In the genomic region with DNA sequence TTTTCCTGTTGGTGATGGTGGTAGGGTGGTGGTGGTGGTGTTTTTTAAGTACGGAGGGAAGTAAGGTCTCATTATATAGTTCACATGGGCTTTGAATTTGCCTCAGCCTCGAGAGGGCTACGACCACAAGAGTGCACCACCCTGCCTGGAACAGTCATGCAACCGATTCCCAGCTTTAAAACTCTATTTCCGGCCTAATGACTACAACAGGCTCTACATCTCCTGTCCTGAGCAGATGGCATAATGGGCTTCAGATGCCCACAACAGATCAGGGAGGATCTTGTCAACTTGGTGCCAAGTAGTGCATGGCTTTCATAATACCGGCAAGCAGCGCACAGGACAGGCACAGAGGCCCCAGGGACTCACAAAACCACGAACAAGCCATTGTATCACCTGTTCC, we compare ENCODE assay signal across 9 mouse cellular contexts. TPM values are rescaled to one million over a fixed set of nuclear protein-coding genes. Genes with fewer than 3 reads are reported as not detected.
A peak's percentile ranks its signal among the peaks of the same experiment; 100 is the strongest.
DNase-seq lines count a peak whose midpoint lies in the region; ATAC-seq and TF ChIP-seq lines count a peak whose summit lies in the region.
"Had no signal": no experiment of that assay in that cellular context is flagged by ENCODE, and none has a peak within 500 bp of the region (broad histone marks: within the 10 kb centered on the region; RNA-seq: fewer than 3 reads in every experiment).

No protein-coding gene starts in this region.

- H3K9me3 ChIP-seq in hindbrain, embryonic 15.5 days: no peaks in the 10 kb centered on the region
- no peaks in the 10 kb centered on the region for H3K9me3 ChIP-seq in hindbrain, embryonic 13.5 days
- H3K9me3 ChIP-seq in neural tube, embryonic 14.5 days (ENCODE audit: control insufficient read depth, low read length): no peaks in the 10 kb centered on the region
- H3K9me3 ChIP-seq: embryonic facial prominence, embryonic 12.5 days had no signal

- DNase-seq in cerebellum, adult 2 months: peak; percentile 27 to 54
- DNase-seq in cerebellum, adult 9-10 months: no peak
- no peak for DNase-seq in neural tube, embryonic 10.5 days (ENCODE audit: extremely low spot score, low spot score)
- no peak for DNase-seq in ovary, postnatal 10 days (ENCODE audit: low spot score)
- DNase-seq in adrenal gland, postnatal 10 days: no peak

- H3K4me1 ChIP-seq in cerebellum, adult 2 months (ENCODE audit: control insufficient read depth, insufficient read depth, low read length): peaks cover 16% of the 10 kb centered on the region
- H3K4me1 ChIP-seq in hindbrain, embryonic 15.5 days (replicated peaks): peaks cover 14% of the 10 kb centered on the region
- peaks cover 17% of the 10 kb centered on the region for H3K4me1 ChIP-seq in hindbrain, embryonic 13.5 days (replicated peaks)
- no peaks in the 10 kb centered on the region; the same call in 1 of the 2 replicates for H3K4me1 ChIP-seq in neural tube, embryonic 14.5 days (ENCODE audit: control insufficient read depth, insufficient read depth, low read length)

- peak overlapping the region; percentile 48 for H3K4me2 ChIP-seq in hindbrain, embryonic 15.5 days
- no peak overlapping the region for H3K4me2 ChIP-seq in hindbrain, embryonic 13.5 days
- no peak overlapping the region for H3K4me2 ChIP-seq in neural tube, embryonic 14.5 days (ENCODE audit: low read depth, low read length)

- H3K27ac ChIP-seq in cerebellum, adult 2 months (ENCODE audit: insufficient read depth, low read length): no peak overlapping the region
- H3K27ac ChIP-seq in hindbrain, embryonic 15.5 days (replicated peaks): no peak overlapping the region
- no peak overlapping the region for H3K27ac ChIP-seq in hindbrain, embryonic 13.5 days
- H3K27ac ChIP-seq in neural tube, embryonic 14.5 days (ENCODE audit: low read depth, low read length): no peak overlapping the region
- H3K27ac ChIP-seq: embryonic facial prominence, embryonic 12.5 days had no signal

- H3K4me3 ChIP-seq in cerebellum, adult 2 months (replicated peaks; ENCODE audit: insufficient read depth, low read depth, low read length): no peak overlapping the region
- no peak overlapping the region for H3K4me3 ChIP-seq in hindbrain, embryonic 15.5 days
- H3K4me3 ChIP-seq in hindbrain, embryonic 13.5 days: no peak overlapping the region
- H3K4me3 ChIP-seq in neural tube, embryonic 14.5 days (ENCODE audit: low read depth, low read length): no peak overlapping the region
- H3K4me3 ChIP-seq: embryonic facial prominence, embryonic 12.5 days had no signal

- no peak for ATAC-seq in hindbrain, embryonic 15.5 days (ENCODE audit: low FRiP score, low read depth)
- no peak for ATAC-seq in hindbrain, embryonic 13.5 days (ENCODE audit: low FRiP score)
- ATAC-seq in neural tube, embryonic 14.5 days (ENCODE audit: low read depth): peak; percentile 3; the same call in 1 of the 2 replicates

- TF ChIP-seq POLR2A in cerebellum, adult 2 months (IDR thresholded peaks at IDR 0.05; ENCODE audit: borderline replicate concordance, insufficient read depth, low read length): no peak

- 10% methylated on average over 8 of the region's 8 CpGs for WGBS in cerebellum, adult 2 months
- WGBS in hindbrain, embryonic 15.5 days: 51% methylated on average over 8 of the region's 8 CpGs
- WGBS in hindbrain, embryonic 13.5 days: 59% methylated on average over 8 of the region's 8 CpGs
- 50% methylated on average over 8 of the region's 8 CpGs for WGBS in neural tube, embryonic 14.5 days

- no peaks in the 10 kb centered on the region for H3K27me3 ChIP-seq in cerebellum, adult 2 months (ENCODE audit: control insufficient read depth, insufficient read depth, low read length)
- no peaks in the 10 kb centered on the region for H3K27me3 ChIP-seq in hindbrain, embryonic 15.5 days
- H3K27me3 ChIP-seq in hindbrain, embryonic 13.5 days: peaks cover 9% of the 10 kb centered on the region
- no peaks in the 10 kb centered on the region for H3K27me3 ChIP-seq in neural tube, embryonic 14.5 days (ENCODE audit: control insufficient read depth, insufficient read depth, low read length)
- H3K27me3 ChIP-seq: embryonic facial prominence, embryonic 12.5 days had no signal

- no peak overlapping the region for H3K9ac ChIP-seq in hindbrain, embryonic 15.5 days
- H3K9ac ChIP-seq in hindbrain, embryonic 13.5 days: no peak overlapping the region
- no peak overlapping the region for H3K9ac ChIP-seq in neural tube, embryonic 14.5 days (replicated peaks; ENCODE audit: low read depth, low read length)
- H3K9ac ChIP-seq: embryonic facial prominence, embryonic 12.5 days had no signal

- no peaks in the 10 kb centered on the region for H3K36me3 ChIP-seq in hindbrain, embryonic 15.5 days
- H3K36me3 ChIP-seq in hindbrain, embryonic 13.5 days: no peaks in the 10 kb centered on the region
- no peaks in the 10 kb centered on the region for H3K36me3 ChIP-seq in neural tube, embryonic 14.5 days (ENCODE audit: control insufficient read depth, insufficient read depth, low read length)
- H3K36me3 ChIP-seq: embryonic facial prominence, embryonic 12.5 days had no signal

- no peak for TF ChIP-seq CTCF in cerebellum, adult 2 months (IDR thresholded peaks at IDR 0.05; ENCODE audit: borderline replicate concordance, insufficient read depth, low read depth, low read length)

RNA-seq across cellular contexts. Expression of a gene that starts 27.4 kb away (rescaled TPM):
- polyA plus RNA-seq in cerebellum, adult 2 months (2012; rRNA removed): 85.6 and 96.7 TPM in 2 replicates
- polyA plus RNA-seq in hindbrain, embryonic 15.5 days (2015; fragmentation: Nextera tagmentation; extraction: Ambion mirVana): 63.6 and 66.1 TPM in 2 replicates
- 80.1 and 80.9 TPM in 2 replicates for polyA plus RNA-seq in hindbrain, embryonic 13.5 days (2015; fragmentation: Nextera tagmentation; extraction: Ambion mirVana)
- polyA plus RNA-seq in neural tube, embryonic 14.5 days (2014; fragmentation: Nextera tagmentation; extraction: Ambion mirVana): 80.2 and 97.0 TPM in 2 replicates
- total RNA-seq in adrenal gland, postnatal 10 days (2021): 10 to 100 TPM; 91.1 to 99.3 TPM

Comparison
In these comparisons a context has a peak if more than half of its experiments do, and no peak if none do; other contexts are left out.
1. DNase-seq: peak in cerebellum, adult 2 months (2 of 2); none in cerebellum, adult 9-10 months (single experiment), neural tube, embryonic 10.5 days (single experiment), ovary, postnatal 10 days (single experiment) and adrenal gland, postnatal 10 days (single experiment).